Mouse (Mus musculus) megakaryocyte, embryonic 14.5 days (primary cell): ENCODE results near the gene Fdx1l. TPM values are rescaled to one million over a fixed set of nuclear protein-coding genes. Genes with fewer than 3 reads are reported as not detected.
A peak's percentile ranks its signal among the peaks of the same experiment; 100 is the strongest.

Experiments
- H3K27me3 ChIP-seq: replicated peaks from 2 replicates; pipeline ENCODE3; 2012; ENCODE audit warnings: inconsistent platforms
- H3K36me3 ChIP-seq: replicated peaks from 2 replicates; pipeline ENCODE3; 2012; ENCODE audit warnings: low read length, inconsistent platforms, mixed read lengths
- H3K4me1 ChIP-seq: 2 replicates; pipeline ENCODE4 v1.6.1; 2012; ENCODE audit warnings: inconsistent platforms
- H3K4me3 ChIP-seq: replicated peaks from 2 replicates; pipeline ENCODE3; 2012; ENCODE audit warnings: moderate library complexity, mild to moderate bottlenecking, inconsistent platforms
- H3K9me3 ChIP-seq: 2 replicates; pipeline ENCODE4 v1.6.1; 2012; ENCODE audit warnings: inconsistent platforms
- FLI1 ChIP-seq: IDR thresholded peaks from 2 replicates; pipeline ENCODE4 v1.6.1; 2012; ENCODE audit warnings: low read length, inconsistent platforms, mixed read lengths
- GATA1 ChIP-seq: IDR thresholded peaks from 3 replicates; pipeline ENCODE4 v1.6.1; 2012; ENCODE audit warnings: mixed read lengths, low read length, inconsistent platforms, borderline replicate concordance
- polyA plus RNA-seq: library from polyadenylated mRNA; stranded (reverse); fragments of >175 nt; gene quantifications from 2 replicates; pipeline ENCODE4 v1.2.3, GENCODE M21; 2012; ENCODE audit warnings: low replicate concordance; ENCODE audit not compliant: insufficient read depth

Gene Fdx1l
- polyA plus RNA-seq, 1 experiment, result 26.9 TPM

- Histone ChIP-seq H3K9me3 (no peaks in the 10 kb centered on the region), H3K36me3 (peaks cover 19% of the 10 kb centered on the region), H3K27me3 (peaks cover 58% of the 10 kb centered on the region), H3K4me3 (peak overlapping the region; percentile 94), H3K4me1 (peaks cover 87% of the 10 kb centered on the region)
- TF ChIP-seq FLI1, result no peak
- no peak for TF ChIP-seq GATA1
These were observed 42.6 kb downstream of the Fdx1l start for GRCm38 (mm10) chr9:21030781-21031250.

DNA sequence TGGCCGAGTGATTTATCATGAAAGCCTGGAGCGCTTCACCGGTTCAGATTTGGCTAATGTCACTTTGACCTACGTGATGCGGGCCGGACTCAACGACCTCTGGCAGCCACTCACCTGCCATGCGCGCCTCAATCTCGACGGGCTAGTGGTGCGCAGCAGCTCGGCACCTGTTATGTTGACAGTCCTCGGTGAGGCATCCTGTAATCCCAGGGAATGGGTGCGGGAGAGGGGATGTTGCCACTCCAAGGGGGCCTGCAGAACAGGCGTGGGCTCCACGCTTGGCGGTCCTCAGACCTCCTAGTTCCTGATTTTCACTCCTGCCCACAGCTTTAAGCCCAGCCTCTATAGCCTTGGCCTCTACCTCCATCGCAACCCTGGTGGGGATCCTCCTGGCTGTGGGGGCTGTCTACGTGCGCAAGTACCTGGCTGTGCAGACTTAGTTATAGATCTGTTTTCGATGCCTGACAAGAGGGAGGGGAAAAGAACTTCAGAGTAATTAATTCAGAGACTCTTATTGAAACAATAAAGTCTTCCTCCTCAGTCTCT, 43.3 kb downstream of the Fdx1l start:
- peaks cover 80% of the 10 kb centered on the region for H3K4me1 ChIP-seq
- TF ChIP-seq FLI1 (no peak), GATA1 (no peak)
- H3K4me3 ChIP-seq, result peak overlapping the region; percentile 94
- peaks cover 25% of the 10 kb centered on the region for H3K36me3 ChIP-seq
- peaks cover 57% of the 10 kb centered on the region for H3K27me3 ChIP-seq
- H3K9me3 ChIP-seq, result no peaks in the 10 kb centered on the region

DNA sequence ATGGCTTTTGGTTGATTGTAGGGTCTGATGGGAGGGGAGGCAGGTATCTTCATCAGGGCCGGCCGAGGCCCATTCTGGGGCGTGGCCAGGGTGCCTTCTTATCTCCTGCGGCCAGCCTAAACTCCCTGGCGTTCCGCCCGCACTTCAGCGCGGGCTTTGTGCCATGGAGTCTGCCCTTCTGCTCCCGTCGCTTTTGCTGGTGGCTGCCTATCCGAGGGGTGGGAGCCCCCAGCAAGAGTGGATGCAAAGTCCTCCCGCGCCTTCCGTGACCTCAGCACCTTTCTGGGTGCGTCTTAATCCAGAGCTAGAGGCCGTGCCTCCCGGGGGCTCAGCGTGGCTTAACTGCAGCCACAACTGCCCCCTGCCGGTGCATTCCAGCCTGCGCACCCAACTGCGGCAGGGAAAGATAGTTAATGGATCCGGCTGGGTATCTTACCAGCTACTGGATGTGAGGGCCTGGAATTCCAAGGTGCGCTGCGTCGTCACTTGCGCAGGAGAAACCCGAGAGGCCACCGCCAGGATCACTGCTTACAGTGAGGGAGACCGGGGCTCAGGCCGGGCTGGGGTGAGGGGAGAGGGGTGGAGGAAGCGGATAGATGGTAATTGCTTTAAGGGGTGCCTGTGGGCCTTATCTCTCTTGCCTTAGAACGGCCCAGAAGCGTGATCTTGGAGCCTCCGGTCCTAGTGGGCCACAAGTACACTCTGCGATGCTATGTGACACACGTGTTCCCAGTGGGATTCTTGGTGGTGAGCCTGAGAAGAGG, 43.9 kb downstream of the Fdx1l start, which contains the start of gene Icam4:
Gene Icam4 (plus strand): TSS at position 83 of the 764 bp plus-strand sequence.
- peaks cover 73% of the 10 kb centered on the region for H3K4me1 ChIP-seq
- peaks cover 51% of the 10 kb centered on the region for H3K27me3 ChIP-seq
- H3K36me3 ChIP-seq, result peaks cover 25% of the 10 kb centered on the region
- H3K4me3 ChIP-seq, result peak within 1 kb of the TSS; percentile 94
- TF ChIP-seq GATA1 (no peak), FLI1 (no peak)
- no peaks in the 10 kb centered on the region for H3K9me3 ChIP-seq

DNA sequence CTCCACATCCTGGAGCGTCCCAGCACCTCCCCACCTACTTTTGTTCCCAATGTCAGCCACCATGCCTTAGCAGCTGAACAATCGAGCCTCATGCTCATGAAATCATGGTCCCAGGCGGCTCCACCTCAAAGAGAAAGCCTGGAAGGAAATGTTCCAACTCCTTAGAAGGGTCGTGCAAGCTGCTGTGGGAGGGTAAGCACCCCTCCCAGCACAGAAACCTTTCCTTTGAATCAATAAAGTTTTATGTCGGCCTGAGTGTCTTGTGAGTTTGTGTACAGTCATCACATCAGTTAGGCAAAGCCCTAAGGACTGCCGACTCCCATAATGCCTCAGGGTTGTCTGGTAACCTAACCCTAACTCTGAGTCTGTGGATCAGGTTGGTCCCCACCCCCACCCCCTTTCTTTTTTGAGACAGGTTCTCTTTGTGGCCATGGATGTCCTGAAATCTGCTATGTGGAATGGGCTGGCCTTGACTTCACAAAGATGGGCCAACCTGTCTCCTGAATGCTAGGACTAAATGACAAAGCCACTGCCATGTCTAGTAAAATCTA, 44.8 kb downstream of the Fdx1l start:
- Histone ChIP-seq H3K9me3 (no peaks in the 10 kb centered on the region), H3K4me3 (peak overlapping the region; percentile 94), H3K36me3 (peaks cover 25% of the 10 kb centered on the region), H3K27me3 (peaks cover 45% of the 10 kb centered on the region), H3K4me1 (peaks cover 67% of the 10 kb centered on the region)
- TF ChIP-seq GATA1 (no peak), FLI1 (no peak)

GRCm38 (mm10) chr9:21027774-21028290, 45.6 kb downstream of the Fdx1l start:
- Histone ChIP-seq H3K4me3 (peak overlapping the region; percentile 24), H3K27me3 (peaks cover 37% of the 10 kb centered on the region), H3K9me3 (no peaks in the 10 kb centered on the region), H3K4me1 (peaks cover 59% of the 10 kb centered on the region), H3K36me3 (peaks cover 25% of the 10 kb centered on the region)
- TF ChIP-seq GATA1, result no peak
- TF ChIP-seq FLI1, result no peak

- Histone ChIP-seq H3K27me3 (peaks cover 34% of the 10 kb centered on the region), H3K36me3 (peaks cover 25% of the 10 kb centered on the region), H3K9me3 (no peaks in the 10 kb centered on the region), H3K4me1 (peaks cover 53% of the 10 kb centered on the region), H3K4me3 (no peak overlapping the region)
- TF ChIP-seq GATA1 (no peak), FLI1 (no peak)
These were observed 46.6 kb downstream of the Fdx1l start for GRCm38 (mm10) chr9:21026849-21027248.

DNA sequence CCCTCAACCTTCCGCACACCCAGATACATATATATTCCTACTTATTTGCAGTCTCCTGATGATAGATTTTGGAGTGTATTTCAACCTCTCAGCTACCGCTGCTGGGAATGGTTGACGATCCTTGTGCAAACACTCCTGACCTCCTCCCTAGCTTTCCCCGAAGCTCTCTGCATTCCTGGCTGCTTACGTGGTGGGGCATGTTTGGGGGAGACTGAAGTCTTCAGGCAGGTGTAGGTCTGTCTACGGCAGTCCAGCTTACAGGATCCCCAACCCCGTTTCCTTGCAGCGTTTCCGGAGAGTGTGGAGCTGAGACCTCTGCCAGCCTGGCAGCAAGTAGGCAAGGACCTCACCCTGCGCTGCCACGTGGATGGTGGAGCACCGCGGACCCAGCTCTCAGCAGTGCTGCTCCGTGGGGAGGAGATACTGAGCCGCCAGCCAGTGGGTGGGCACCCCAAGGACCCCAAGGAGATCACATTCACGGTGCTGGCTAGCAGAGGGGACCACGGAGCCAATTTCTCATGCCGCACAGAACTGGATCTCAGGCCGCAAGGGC, 48.1 kb downstream of the Fdx1l start:
- Histone ChIP-seq H3K4me1 (peaks cover 42% of the 10 kb centered on the region), H3K9me3 (no peaks in the 10 kb centered on the region), H3K36me3 (peaks cover 31% of the 10 kb centered on the region), H3K27me3 (peaks cover 42% of the 10 kb centered on the region), H3K4me3 (no peak overlapping the region)
- TF ChIP-seq GATA1, result no peak
- TF ChIP-seq FLI1, result no peak

- H3K27me3 ChIP-seq, result peaks cover 48% of the 10 kb centered on the region
- H3K4me1 ChIP-seq, result peaks cover 19% of the 10 kb centered on the region
- H3K4me3 ChIP-seq, result no peak overlapping the region
- TF ChIP-seq FLI1, result no peak
- TF ChIP-seq GATA1, result no peak
- peaks cover 35% of the 10 kb centered on the region for H3K36me3 ChIP-seq
- H3K9me3 ChIP-seq, result no peaks in the 10 kb centered on the region
These were observed 50.7 kb downstream of the Fdx1l start for GRCm38 (mm10) chr9:21022726-21023125.

- Histone ChIP-seq H3K27me3 (peaks cover 50% of the 10 kb centered on the region), H3K4me3 (peak overlapping the region; percentile 48), H3K9me3 (no peaks in the 10 kb centered on the region), H3K36me3 (peaks cover 32% of the 10 kb centered on the region), H3K4me1 (peaks cover 19% of the 10 kb centered on the region)
- TF ChIP-seq GATA1, result no peak
- TF ChIP-seq FLI1, result no peak
These were observed 51.1 kb downstream of the Fdx1l start for GRCm38 (mm10) chr9:21022288-21022687.
